Mouse (Mus musculus): ENCODE measurements around the gene Gpkow. TPM values are rescaled to one million over a fixed set of nuclear protein-coding genes. Genes with fewer than 3 reads are reported as not detected.

Gene Gpkow
- total and polyA plus RNA-seq, 2 experiments from 2014 or later = 12.0 to 38.8 TPM

GRCm38 (mm10) chrX:7721514-7722281, 24.8 kb downstream of the Gpkow start, which contains the start of gene Gm45208:
TSS of gene Gm45208 (plus strand) at chrX:7722245.
- 29% methylated on average over 22 of the region's 22 CpGs for WGBS
- Histone ChIP-seq H3K9ac (replicated peaks; ENCODE audit: low read length) (peak within 1 kb of the TSS; percentile 57), H3K4me3 (ENCODE audit: low read length) (peak within 1 kb of the TSS; percentile 54), H3K9me3 (ENCODE audit: low read length) (no peaks in the 10 kb centered on the region), H3K27ac (peak within 1 kb of the TSS; percentile 89), H3K4me1 (ENCODE audit: insufficient read depth, low read length) (0 out of 2 replicates have a peak, but pooled peaks cover 4% of the 10 kb centered on the region), H3K4me2 (ENCODE audit: low read depth, low read length) (peak within 1 kb of the TSS; percentile 68), H3K27me3 (ENCODE audit: insufficient read depth, low read length) (no peaks in the 10 kb centered on the region), H3K36me3 (ENCODE audit: insufficient read depth, low read length) (no peaks in the 10 kb centered on the region)
- DNase-seq (ENCODE audit: low spot score) (peak; percentile 81), ATAC-seq (peak; percentile 92)
- no peak for TF ChIP-seq CTCF (IDR thresholded peaks at IDR 0.05; ENCODE audit: low read depth)

- H3K4me2 ChIP-seq (ENCODE audit: low read depth, low read length) = peak overlapping the region; percentile 68
- ATAC-seq = no peak; the same call in 1 of the 2 replicates
- no peaks in the 10 kb centered on the region for H3K9me3 ChIP-seq (ENCODE audit: low read length)
- 36% methylated on average over 11 of the region's 11 CpGs for WGBS
- no peak for DNase-seq (ENCODE audit: low spot score)
- H3K27ac ChIP-seq = peak overlapping the region; percentile 89; the same call in 1 of the 2 replicates
- H3K4me1 ChIP-seq (ENCODE audit: insufficient read depth, low read length) = 0 out of 2 replicates have a peak, but pooled peaks cover 4% of the 10 kb centered on the region
- peak overlapping the region; percentile 57 for H3K9ac ChIP-seq (replicated peaks; ENCODE audit: low read length)
- no peak for TF ChIP-seq CTCF (IDR thresholded peaks at IDR 0.05; ENCODE audit: low read depth)
- no peaks in the 10 kb centered on the region for H3K27me3 ChIP-seq (ENCODE audit: insufficient read depth, low read length)
- H3K4me3 ChIP-seq (ENCODE audit: low read length) = peak overlapping the region; percentile 54
- no peaks in the 10 kb centered on the region for H3K36me3 ChIP-seq (ENCODE audit: insufficient read depth, low read length)
Observed at GRCm38 (mm10) chrX:7722282-7722611, 25.3 kb downstream of the Gpkow start.

GRCm38 (mm10) chrX:7722691-7723090, 25.8 kb downstream of the Gpkow start:
- no peak for ATAC-seq
- no peak for DNase-seq (ENCODE audit: low spot score)
- Histone ChIP-seq H3K4me1 (ENCODE audit: insufficient read depth, low read length) (0 out of 2 replicates have a peak, but pooled peaks cover 4% of the 10 kb centered on the region), H3K27ac (no peak overlapping the region), H3K36me3 (ENCODE audit: insufficient read depth, low read length) (no peaks in the 10 kb centered on the region), H3K9ac (replicated peaks; ENCODE audit: low read length) (peak overlapping the region; percentile 57), H3K27me3 (ENCODE audit: insufficient read depth, low read length) (no peaks in the 10 kb centered on the region), H3K4me3 (ENCODE audit: low read length) (peak overlapping the region; percentile 54), H3K4me2 (ENCODE audit: low read depth, low read length) (peak overlapping the region; percentile 68), H3K9me3 (ENCODE audit: low read length) (no peaks in the 10 kb centered on the region)
- no peak for TF ChIP-seq CTCF (IDR thresholded peaks at IDR 0.05; ENCODE audit: low read depth)
- 36% methylated on average over 4 of the region's 4 CpGs for WGBS

GRCm38 (mm10) chrX:7724135-7724534, 27.2 kb downstream of the Gpkow start:
- H3K36me3 ChIP-seq (ENCODE audit: insufficient read depth, low read length) = no peaks in the 10 kb centered on the region
- no peak overlapping the region for H3K4me3 ChIP-seq (ENCODE audit: low read length)
- ATAC-seq (no peak), DNase-seq (ENCODE audit: low spot score) (no peak)
- no peak for TF ChIP-seq CTCF (IDR thresholded peaks at IDR 0.05; ENCODE audit: low read depth)
- 83% methylated on average over 7 of the region's 7 CpGs for WGBS
- H3K4me2 ChIP-seq (ENCODE audit: low read depth, low read length) = no peak overlapping the region
- H3K4me1 ChIP-seq (ENCODE audit: insufficient read depth, low read length) = 0 out of 2 replicates have a peak, but pooled peaks cover 4% of the 10 kb centered on the region
- H3K27me3 ChIP-seq (ENCODE audit: insufficient read depth, low read length) = no peaks in the 10 kb centered on the region
- no peaks in the 10 kb centered on the region for H3K9me3 ChIP-seq (ENCODE audit: low read length)
- H3K27ac ChIP-seq = no peak overlapping the region
- H3K9ac ChIP-seq (replicated peaks; ENCODE audit: low read length) = no peak overlapping the region

- Histone ChIP-seq H3K9ac (replicated peaks; ENCODE audit: low read length) (no peak overlapping the region), H3K9me3 (ENCODE audit: low read length) (no peaks in the 10 kb centered on the region), H3K4me2 (ENCODE audit: low read depth, low read length) (no peak overlapping the region), H3K36me3 (ENCODE audit: insufficient read depth, low read length) (no peaks in the 10 kb centered on the region), H3K27me3 (ENCODE audit: insufficient read depth, low read length) (no peaks in the 10 kb centered on the region), H3K4me1 (ENCODE audit: insufficient read depth, low read length) (0 out of 2 replicates have a peak, but pooled peaks cover 4% of the 10 kb centered on the region), H3K27ac (no peak overlapping the region), H3K4me3 (ENCODE audit: low read length) (no peak overlapping the region)
- ATAC-seq = no peak
- no peak for DNase-seq (ENCODE audit: low spot score)
- TF ChIP-seq CTCF (IDR thresholded peaks at IDR 0.05; ENCODE audit: low read depth) = no peak
- 88% methylated on average over 12 of the region's 12 CpGs for WGBS
Observed at GRCm38 (mm10) chrX:7725841-7726240, 28.9 kb downstream of the Gpkow start.

GRCm38 (mm10) chrX:7727176-7727575, 30.2 kb downstream of the Gpkow start:
- no peaks in the 10 kb centered on the region for H3K27me3 ChIP-seq (ENCODE audit: insufficient read depth, low read length)
- H3K4me1 ChIP-seq (ENCODE audit: insufficient read depth, low read length) = 0 out of 2 replicates have a peak, but pooled peaks cover 4% of the 10 kb centered on the region
- no peak for ATAC-seq
- no peak overlapping the region for H3K9ac ChIP-seq (replicated peaks; ENCODE audit: low read length)
- 89% methylated on average over 13 of the region's 13 CpGs for WGBS
- H3K9me3 ChIP-seq (ENCODE audit: low read length) = no peaks in the 10 kb centered on the region
- H3K27ac ChIP-seq = no peak overlapping the region
- no peak for DNase-seq (ENCODE audit: low spot score)
- no peak overlapping the region for H3K4me3 ChIP-seq (ENCODE audit: low read length)
- no peak for TF ChIP-seq CTCF (IDR thresholded peaks at IDR 0.05; ENCODE audit: low read depth)
- no peaks in the 10 kb centered on the region for H3K36me3 ChIP-seq (ENCODE audit: insufficient read depth, low read length)
- no peak overlapping the region for H3K4me2 ChIP-seq (ENCODE audit: low read depth, low read length)

All from hindbrain, postnatal 0 days (tissue).